Mouse (Mus musculus) frontal cortex, adult (tissue): ENCODE measurements around the gene Clrn3.
"Not testable (repeated sequence)": the region's sequence is repeated elsewhere in the genome, so short reads cannot be mapped to it uniquely, and the experiment has no call there.

ENCODE experiments used
- ATAC-seq: cut with Nextera tagmentation; 2 replicates; pipeline ENCODE4 v1.9.2; 2017; ENCODE audit warnings: mild to moderate bottlenecking, moderate library complexity, mixed read lengths; ENCODE audit not compliant: low TSS enrichment

Gene Clrn3

DNA sequence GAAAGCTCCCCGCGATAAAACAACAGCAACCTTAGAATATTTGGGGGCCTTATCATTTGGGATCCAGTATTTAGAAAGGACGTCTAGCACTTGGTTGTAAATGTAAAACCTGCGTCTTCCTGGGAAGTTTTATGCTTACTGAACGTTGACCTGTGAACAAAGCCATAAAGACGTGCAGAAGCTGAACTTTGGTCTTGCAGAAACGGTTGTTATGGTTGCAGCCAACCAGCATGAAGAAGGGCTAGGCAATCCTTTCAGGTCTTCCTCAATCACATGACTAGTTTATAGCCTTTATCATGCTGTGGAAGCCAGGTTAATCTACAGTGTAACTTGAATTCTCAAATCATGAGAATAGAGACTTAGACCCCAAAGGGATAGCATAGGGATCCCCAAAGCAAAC is at the start of gene Clrn3:
Gene Clrn3, minus strand, starts transcription at position 140 of the 400 bp plus-strand sequence.
- ATAC-seq = no peak

DNA sequence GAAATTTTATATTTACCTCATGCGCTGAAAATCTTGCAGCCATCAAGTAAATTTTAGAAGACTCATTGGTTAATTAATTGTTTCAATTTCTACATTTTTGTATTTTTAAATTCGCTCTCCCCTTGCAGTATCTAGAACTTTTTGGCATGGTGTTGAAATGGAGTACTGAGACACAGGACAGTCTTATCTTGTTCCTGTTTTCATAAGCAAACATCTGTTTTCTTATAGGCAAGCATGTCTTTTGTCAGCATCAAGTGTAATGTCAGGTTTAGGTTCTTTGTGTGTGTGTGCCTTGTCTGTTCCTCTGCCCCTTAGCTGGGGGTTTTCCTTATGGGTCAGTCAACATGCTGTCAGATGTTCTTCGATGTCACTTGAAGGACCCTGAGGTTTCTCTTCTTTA is 47.9 kb upstream of the Clrn3 start:
- ATAC-seq = no peak

DNA sequence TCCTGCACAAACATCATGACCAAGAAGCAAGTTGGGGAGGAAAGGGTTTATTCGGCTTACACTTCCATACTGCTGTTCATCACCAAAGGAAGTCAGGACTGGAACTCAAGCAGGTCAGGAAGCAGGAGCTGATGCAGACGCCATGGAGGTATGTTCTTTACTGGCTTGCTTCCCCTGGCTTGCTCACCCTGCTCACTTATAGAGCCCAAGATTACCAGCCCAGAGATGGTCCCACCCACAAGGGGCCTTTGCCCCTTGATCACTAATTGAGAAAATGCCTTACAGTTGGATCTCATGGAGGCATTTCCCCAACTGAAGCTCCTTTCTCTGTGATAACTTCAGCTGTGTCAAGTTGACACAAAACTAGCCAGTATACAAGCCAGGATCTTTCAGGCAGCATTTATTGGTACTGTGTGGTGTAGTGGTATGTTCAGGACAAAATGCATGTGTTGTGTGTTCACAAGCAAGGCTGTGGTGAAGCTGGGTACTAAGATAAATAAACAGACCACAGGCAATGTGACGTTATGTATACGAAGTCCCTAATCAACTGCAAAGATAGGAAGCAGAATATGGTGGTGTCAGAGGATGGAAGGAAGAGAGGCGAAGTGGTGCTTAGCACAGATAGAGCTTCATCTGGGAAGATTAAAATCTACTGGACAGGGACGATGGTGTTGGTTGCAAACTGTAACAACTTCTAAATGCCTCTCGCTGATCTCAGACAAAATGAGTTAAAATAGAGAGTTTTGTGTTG is 47.0 kb upstream of the Clrn3 start:
- not testable (repeated sequence) for ATAC-seq

- ATAC-seq = peak; percentile 85
These were observed 43.6 kb upstream of the Clrn3 start for GRCm38 (mm10) chr7:135571951-135572559.

DNA sequence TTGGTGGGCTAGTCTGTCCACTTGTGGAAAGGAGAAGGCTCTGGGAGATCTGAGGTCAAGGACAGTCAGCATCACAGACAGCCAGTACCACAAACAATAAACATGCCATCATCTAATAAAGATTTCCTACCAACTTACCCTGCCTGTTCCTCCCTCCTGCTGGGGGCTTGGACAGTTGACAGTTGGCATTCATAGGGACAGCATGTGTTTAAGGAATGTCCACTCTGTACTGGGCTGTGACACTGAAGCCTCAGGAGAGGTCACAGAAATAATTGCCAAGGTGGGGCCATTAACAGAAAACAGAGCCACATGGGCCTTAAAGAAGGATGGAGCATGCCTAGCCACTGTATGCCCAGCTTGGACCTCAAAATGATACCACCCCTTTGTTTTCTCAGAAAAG is 42.9 kb upstream of the Clrn3 start:
- ATAC-seq = no peak

DNA sequence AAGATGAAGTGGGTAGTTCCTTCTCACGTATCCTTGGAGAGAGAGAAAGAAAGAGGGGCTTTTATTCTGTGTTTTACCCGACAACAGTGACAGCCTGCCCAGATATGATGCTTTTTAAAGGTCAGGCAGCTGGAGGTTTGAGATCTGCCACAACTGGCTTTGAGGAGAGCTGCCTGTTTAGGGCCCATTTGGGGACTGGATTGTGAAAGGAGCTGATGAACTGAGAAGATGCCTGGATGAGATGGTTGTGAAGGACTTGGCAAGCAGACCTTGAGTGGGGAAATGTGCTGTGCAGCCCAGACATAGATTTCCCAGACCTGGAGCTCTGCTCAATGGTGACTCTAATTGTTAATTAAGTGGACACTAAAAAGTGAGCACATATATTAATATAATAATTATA is 40.1 kb upstream of the Clrn3 start:
- ATAC-seq = no peak

DNA sequence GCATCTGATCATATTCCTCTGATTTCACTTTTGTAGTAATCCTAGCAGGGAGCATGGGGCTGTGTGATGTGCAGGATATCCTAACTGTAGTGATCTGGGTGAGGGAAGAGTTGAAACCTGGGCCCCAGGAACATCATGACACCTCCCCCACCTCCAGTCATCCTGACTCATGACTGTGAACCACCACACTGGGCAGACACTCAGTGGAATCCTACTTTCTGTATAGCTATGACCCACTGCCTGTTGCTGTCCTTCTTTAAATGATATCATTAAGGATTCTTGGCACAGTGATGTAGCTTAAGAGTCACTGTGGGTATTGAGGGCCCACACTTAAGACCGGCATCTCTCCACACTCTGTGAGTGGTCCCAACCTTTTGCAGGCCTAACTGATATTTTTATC is 39.1 kb upstream of the Clrn3 start:
- peak; percentile 32; the same call in 1 of the 2 replicates for ATAC-seq

- ATAC-seq = no peak
These were observed 37.6 kb upstream of the Clrn3 start for GRCm38 (mm10) chr7:135566013-135566412.

DNA sequence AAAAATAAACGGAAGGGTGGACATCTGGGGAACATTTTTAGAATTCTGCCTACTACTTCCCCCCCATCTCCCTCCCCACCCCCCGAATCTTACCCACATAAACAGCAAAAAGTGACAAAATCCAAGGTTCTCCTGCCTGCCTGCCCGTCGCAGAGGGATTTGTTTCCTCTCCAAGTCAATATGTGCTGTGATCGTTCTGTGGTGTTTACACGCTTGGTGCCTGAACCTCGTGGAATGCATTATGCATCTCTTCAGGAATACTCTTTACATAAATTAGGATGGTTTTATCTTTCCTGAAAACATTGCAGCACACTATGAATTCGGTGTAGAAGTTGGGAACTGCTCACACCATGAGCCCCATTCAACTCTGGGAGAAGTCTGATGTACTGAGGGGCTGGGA is 35.6 kb upstream of the Clrn3 start:
- ATAC-seq = peak; percentile 31; the same call in 1 of the 2 replicates

- no peak for ATAC-seq
These were observed 31.8 kb upstream of the Clrn3 start for GRCm38 (mm10) chr7:135560280-135560679.

DNA sequence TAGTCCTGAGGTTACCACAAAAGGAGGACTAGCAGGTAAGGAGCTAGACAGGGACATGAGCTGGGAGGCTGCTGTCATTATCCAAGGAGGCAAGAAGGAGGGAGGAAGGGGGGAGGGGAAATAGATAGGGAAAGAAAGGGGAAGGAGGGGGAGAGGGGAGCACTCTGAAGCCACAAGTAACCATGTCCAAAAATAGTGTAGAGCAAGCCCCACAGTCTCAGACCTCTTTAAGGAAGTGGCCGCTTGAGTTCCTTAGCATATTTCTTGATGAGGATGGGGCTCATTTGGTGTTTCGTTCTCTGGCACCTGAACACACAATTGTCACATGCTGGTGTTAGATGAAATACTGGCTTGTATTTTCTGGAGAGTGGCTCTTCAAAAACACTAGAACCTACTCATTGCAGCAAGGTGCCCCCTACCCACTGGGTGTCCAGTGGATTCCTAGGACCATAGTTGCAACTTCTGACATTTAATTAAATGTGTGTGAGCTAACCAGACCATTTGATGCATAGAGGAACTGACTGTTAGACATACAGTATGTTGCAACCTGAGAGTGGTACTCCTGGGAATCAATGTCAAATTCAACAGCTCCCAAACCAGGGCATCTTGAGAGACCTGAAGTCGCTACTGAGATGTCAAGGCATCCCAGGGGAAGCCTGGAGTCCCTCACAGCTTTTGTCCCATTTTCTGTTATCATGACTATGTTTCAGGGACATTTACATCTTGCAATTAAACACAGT is 28.4 kb upstream of the Clrn3 start:
- ATAC-seq = no peak

GRCm38 (mm10) chr7:135553550-135553949 is 25.1 kb upstream of the Clrn3 start:
- ATAC-seq = no peak

DNA sequence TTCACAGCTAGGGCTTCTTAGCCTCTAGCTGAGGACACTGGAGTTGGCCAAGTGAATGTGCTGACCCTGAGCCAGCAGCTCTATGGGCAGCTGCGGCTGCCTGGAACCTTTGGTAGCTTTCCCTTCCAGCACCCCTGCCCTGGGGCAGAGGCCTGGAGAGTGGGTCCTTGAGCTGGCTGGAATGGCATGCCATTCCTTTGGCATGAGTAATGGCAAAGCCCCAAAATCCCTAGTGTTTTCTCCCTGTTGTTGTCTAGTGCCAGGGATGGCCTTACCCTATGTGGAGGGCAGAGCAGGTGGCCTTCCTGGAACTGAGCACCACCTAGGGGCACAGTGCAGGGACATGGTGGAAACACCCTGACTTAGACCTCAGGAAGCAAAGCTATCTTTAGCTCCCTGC is 23.1 kb upstream of the Clrn3 start:
- no peak for ATAC-seq

DNA sequence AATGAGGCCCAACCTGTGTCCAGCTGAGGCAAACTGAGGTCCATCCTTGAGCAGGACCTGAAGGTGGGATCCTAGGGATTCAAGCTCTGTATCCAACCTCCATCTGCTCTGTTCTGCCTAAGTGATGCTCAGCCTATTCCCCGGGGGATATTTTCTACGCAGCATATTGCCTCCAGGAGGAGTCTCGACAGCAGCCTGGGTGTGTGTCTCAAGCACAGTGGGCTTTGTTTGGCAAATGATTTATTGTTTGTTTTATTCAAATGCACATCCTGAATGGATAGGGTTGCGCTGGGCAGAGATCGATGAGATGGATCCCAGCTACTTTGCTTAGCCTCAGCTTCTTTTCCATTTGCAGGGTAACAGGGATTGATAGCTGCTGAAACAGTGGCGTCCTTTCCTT is 20.0 kb upstream of the Clrn3 start:
- ATAC-seq = no peak

DNA sequence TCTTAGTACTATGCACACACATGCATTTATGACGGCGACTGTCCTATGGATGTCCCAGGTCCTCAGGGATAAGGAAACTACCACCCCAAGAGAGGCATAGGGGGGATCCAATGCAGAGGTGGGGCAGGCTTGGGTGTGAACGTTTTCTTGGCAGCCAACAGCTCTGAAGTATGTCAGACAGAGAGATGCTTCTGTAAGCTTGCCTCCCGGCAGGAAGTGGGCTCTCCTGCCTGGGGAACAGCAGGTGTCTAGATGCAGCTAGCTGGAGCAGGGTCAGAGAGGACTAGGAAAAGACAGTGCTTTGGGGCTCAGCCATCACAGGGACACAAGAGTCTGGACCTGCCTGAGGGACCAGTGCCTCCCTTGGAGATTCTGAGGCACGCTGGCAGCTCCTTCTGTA is 18.1 kb upstream of the Clrn3 start:
- 0 out of 2 replicates have a peak, but pooled peaks have one; percentile 36 for ATAC-seq

GRCm38 (mm10) chr7:135545957-135546356 is 17.5 kb upstream of the Clrn3 start:
- ATAC-seq = no peak

GRCm38 (mm10) chr7:135544321-135544720 is 15.9 kb upstream of the Clrn3 start:
- no peak for ATAC-seq

- no peak for ATAC-seq
These were observed 14.6 kb upstream of the Clrn3 start for GRCm38 (mm10) chr7:135543033-135543432.

DNA sequence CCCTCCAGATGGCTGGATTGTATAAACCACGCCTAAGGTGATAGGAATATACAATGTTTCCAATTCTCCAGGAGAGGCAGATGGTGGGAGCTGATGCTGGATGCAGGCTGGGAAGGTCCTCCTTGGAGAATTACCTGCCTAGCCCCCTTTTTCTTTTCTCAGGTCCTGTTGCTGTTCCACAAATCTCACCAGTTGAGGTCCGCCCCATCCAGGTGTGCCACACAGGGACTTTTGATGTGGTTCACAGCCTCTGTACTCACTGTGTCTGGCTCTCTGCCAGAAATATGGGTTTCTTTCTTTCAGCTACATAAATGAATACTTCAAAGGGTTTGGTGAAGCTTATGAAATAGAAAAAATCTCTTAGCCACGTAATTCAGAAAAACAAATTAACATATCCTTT is 13.8 kb upstream of the Clrn3 start:
- ATAC-seq = no peak

- no peak for ATAC-seq
These were observed 11.0 kb upstream of the Clrn3 start for GRCm38 (mm10) chr7:135539429-135539828.

DNA sequence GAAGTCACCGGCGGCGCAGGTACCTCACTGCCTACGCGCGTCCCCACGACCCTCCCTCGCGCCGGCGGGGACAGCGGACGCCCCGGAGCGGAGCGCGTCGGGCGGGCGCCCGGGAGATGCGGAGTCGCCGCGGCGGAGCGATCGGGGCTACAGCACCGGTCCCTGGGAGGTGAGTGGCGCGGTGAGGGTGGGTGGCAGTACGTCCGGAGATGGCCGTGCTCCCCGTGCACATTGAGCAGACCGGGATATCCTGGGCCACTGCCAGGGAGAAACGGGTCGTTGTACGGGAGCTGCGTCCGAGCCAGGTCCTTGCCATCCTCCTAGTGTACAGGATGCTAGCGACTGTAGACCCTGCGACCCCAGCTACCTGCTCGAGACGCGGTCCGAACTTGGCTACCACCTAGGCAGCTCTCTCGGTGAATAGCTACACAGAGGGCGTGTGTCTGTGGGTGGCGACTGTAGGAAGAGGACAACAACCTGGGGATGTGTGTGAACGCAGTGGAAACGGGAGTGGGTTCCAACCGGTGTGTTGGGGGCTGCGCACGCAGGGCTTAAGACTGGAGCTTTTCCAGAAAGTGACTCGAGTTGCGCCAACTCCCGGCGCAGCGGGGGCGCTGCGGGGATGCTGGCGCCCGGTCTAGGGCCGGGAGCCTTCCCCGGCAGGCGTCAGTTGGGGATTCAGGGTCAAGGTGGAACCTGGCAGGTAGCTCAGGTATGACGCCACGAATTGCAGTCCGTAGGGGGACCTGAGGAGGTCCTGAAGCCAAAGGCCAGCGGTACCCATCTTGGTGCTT is 9.7 kb upstream of the Clrn3 start:
- ATAC-seq = peak; percentile 47; the same call in 1 of the 2 replicates

DNA sequence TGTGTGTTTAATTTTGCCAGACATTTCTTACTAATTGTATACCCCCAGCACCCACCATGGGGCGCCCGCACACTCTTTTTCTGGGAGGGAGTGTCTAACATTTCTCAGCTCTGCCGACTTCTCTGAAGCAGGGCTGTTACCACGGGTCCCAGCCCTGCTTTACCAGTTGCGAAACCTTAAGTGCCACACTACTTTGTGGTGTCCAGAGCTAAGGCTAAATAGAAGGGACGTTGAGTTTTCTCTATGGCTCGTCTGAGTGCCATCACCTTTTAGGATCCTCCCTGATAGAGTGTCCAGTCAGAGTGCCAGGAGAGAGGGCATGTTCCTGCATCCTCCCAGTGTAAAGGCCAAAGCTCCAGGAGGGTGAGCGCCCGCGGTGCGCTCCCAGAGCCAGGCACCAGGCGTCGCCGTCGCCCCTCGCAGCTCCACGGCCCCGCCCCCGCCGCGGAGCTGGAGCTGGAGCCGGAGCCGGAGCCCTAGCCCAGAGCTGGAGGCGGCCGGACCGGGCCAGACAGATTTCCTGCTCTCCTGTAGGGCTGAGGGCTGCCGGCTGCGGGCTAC is 9.0 kb upstream of the Clrn3 start, which contains the start of gene Ptpre:
Gene Ptpre, plus strand, starts transcription at position 141 of the 561 bp plus-strand sequence.
- ATAC-seq = peak; percentile 95
